Mouse (Mus musculus) embryo, embryonic 11 days (tissue): ENCODE data around the gene Smc4.
A peak's percentile ranks its signal among the peaks of the same experiment; 100 is the strongest.

Experiments
- DNase-seq: peaks from one replicate; pipeline ENCODE4 v3.0.0-alpha.2; 2015

Gene Smc4

DNA sequence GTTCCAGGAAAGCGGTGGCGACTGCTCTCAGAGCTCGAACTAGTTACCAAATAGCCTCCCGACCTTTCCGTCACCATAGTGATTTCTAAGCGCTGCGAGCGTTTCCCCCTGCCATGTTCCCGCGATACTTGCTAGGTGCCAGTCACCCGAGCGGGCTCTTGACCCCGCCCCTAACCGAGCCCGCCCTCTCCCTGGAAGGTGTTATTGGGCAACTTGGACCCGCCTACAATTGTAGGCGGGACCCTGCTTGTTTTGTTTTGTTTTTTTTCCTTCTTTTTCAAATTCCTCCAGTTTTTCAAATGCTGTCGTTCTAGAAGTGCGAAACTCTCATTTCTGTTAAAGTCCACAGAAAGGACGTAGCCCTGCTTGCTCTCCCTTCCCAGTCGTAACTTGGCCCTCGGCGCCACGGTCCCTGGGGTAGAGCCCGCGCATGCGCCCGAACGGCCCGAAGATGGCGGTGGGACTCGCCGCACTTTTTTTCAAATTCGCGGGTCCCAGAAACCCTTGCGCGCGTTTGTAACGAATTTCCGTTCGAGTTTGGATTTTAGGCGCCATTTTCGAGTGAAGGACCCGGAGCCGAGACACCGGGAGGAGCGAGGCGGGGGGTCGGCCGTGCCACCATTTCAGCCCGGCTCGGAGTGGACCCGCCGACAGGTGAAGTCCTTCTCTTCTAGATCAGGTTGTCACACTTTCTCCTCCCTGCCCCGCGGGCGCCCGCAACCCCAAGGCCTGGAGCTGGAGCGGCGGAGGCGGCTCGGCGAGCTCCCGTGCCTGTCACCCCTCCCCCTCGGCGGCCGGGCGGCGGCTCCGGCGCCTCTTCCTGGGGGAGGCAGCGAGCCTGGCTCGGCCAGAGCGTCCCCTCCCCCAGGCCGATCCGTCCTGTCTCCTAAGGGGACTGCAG, at the start of gene Smc4, which contains the start of gene Ift80:
Smc4 (plus strand) TSS at position 302 of the 901 bp plus-strand sequence.
Ift80 (minus strand) TSS at position 134 of the 901 bp plus-strand sequence.
- DNase-seq = peak; percentile 99

DNA sequence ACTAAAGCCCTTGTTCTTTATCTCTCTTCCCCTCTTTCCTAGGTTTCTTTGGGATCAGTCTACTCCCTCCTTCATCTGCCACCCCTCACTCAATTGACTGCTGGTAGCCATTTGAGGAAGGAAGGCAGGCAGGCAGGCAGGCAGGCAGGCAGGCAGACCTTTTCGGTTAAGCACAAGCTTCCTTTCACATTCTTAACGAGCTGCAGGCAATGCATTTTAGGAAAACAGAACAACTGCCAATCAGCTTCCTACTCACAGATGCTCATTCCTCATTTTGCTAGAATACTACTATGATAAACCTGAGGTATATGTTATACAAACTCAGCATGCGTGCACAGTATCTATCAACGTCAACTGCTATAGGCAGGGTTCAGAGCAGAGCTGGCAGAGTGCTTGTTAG, 48.1 kb upstream of the Smc4 start:
- DNase-seq = no peak

DNA sequence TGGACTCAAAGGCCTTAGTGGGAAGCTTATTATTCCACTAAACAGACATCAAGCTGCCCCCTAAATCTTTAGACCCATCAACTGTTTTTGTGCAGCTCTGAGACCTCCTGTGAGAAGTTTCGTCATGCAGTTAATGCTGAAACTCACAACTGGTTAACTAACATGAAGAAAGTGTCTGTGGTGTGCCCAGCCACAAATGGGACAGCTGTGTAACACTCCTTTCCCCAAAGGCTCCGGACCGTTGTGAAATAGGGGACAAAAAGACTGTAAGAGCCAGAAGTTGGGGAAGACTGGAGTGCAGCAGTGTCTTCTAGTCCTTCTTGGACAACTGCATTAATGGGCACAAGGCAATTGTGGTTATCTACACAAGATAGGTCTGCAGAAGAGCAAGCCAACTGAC, 47.1 kb upstream of the Smc4 start:
- no peak for DNase-seq

DNA sequence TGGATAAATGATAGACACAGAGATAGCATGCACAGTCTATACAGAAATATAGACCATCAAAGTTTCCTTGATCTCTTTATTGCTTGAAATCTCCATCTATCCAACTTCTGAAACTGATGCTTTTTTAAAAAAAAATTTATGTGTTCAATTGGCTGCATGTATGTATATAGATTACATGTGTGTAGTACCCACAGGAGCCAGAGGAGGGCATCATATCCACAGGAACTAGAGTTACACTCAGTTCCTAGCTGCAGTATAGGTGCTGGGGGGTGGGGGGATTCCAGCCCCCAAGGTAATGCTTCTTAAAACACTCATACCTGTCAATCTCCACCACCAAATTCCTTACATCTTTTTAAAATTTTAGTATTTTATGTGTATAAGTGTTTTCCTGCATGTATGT, 39.9 kb upstream of the Smc4 start:
- DNase-seq = no peak

DNA sequence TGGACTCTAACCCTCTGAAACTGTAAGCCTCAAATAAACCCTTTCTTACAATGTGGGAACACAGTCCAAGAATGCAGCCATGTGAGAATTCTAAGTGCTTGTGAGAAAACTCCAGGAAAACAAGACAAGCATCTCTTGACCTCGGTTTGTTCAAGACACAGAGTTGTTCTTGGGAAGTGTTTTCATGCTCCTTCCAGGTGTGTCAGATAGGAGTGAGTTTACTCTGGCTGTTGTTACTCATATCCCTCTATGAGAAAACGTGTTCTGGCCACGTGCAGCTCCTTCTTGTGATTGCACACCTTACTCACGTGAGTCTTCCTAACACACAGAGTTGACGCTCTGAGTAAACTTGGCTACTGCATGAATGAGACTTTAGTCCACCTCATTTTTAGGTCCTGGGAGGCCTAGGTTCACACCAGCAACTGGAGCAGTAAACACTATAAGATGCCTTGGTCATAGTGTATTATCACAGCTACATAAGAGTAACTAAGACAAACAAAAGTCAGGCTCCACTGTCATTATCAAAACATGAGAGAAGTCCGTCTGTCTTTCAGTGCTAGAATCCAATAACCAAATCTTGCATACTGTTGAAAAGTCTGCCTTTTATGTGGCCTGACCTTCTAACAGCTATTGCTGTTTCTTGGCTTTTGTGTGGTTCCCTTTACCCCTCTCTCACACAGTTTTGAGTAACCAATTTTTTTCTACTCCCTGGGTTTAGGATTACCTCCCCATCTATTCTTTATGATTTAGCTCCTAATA, 37.8 kb upstream of the Smc4 start:
- no peak for DNase-seq

DNA sequence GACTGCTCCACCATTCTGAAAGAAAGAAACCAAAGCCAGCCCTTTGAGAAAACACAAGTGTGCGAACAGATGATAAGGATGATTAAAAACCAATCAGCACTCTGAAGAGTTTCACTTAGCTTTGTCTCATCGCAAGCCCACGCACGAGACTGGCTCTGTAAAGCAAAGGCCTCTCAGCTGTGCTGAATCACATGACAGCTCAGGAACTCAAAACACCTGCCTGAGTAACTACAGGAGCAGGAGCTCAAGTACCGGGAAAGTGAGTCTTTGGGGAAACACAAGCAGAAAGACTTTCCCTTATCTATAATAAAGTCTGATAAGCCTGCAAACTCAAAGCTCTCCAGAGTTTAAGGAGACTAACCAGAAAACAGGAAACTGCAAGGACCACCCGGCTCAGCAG, 37.1 kb upstream of the Smc4 start:
- DNase-seq = no peak

DNA sequence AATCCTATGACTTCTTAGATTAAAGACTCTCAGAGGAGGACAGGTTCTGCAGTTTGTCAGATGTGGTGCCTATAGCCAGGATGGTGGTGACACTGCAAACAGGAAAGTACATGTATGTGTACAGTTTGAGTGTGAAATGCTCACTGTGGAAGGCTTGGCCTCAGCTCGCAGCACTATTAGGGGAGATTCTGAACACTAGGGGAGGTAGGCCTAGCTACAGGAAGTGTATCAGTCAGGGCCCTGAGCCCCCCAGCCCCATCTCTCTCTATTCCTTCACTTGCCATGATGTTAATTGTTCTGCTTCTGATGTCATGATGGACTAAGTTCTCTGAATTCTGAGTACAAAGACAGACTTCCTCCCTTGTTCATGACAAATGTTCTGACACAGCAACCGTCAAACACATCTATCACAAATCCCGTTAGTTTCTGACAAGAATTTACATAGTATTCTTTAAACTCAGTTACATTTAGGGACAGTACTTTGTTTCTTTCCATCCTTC, 35.4 kb upstream of the Smc4 start:
- no peak for DNase-seq

DNA sequence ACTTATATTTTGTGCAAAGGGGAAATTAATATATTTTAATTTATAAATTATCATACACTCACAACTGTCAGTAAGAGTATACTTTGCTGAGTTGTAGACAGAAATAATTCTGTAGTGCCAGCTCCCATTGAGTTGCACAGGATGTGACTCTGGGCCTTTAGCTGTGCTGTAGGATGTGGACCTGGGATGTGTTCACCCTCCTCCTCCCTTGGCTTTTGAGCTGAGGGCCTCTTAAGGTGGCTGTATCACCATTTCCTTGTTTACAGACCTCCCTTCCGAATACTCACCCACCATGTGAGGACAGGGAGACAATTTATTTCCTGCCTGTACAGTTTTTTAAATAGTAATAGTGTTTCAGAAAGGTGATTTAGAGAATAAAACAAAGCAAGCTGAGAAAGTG, 31.0 kb upstream of the Smc4 start:
- DNase-seq = no peak

DNA sequence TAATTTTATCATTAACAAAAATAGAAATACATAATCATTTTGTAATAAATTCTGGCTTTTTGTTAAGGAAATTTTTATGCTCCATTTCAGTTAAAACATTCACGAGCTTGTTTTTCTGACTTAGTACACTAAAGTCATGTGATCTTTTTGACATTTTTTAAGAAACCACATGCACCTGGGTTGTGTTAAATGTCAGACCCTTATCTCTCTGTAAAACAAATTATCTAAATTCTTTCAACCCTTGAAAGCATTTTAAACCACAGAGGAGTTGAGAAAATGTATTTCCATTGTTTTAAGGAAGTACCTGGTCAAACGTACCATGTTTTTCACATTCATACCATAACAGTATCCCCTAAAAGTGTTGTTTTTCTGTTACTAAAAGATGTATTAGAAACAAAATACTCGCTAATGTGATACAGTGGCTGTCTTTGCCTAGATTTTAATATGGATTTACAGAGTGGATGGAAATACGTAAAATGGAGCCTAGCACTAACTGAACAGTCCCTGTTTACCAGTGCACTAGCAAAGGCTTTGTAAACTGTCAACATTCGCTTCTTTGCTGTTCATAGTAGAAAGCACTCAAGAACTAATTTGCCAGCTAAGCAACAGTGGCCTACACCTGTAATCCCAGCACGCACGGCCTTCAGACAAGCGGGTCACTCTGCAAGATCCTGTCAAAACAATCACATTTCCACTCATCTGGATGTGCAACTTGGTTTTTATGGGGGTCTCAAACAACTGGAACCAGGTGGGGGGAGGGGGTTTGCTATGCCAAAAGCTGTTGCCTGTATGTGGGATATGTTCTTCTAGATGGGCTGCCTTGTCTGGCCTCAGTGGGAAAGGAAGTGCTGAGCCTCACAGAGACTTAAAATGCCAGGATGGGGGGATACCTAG, 29.7 kb upstream of the Smc4 start:
- no peak for DNase-seq

DNA sequence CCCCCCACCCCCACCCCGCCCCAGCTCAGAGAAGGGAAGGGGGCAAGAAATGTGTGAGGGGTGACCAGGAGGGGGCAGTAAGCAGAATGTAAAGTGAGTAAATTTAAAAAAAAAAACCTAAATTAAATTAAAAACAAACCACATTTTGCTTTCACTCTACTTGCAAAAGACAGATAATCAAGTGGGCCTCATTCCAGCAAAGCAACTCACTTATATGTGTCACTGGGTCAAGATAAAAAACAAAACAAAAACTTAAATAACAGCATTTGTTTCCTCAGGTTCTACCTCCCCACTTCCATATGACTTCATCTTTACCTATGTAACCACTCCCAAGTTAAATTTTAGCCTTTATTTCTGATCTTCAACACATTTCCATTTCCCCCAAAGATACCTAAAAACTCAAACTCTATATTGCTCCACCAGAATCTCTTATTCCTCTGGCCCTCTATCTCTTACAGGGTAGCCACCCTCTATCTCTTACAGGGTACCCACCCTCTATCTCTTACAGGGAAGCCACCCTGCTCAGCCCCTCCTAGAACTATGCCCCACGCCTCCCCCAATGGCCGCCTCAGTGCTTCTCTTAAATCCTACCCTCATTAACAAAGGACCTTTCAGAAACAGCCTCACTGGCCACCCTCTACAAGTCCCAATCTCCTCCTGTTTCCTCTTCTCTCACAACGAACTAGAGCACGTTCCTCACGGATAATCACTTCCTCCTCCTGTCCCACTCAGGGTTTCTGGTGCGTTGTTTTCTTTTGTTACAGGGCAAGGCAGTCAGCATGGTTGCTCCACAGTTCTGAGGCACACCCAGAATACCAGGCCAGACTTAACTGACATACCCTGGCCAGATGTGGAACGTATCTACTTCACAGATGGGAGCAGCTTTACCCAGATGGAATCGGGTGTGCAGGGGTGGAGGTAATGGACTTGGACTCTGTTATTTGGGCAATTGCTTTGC, 28.7 kb upstream of the Smc4 start:
- no peak for DNase-seq

DNA sequence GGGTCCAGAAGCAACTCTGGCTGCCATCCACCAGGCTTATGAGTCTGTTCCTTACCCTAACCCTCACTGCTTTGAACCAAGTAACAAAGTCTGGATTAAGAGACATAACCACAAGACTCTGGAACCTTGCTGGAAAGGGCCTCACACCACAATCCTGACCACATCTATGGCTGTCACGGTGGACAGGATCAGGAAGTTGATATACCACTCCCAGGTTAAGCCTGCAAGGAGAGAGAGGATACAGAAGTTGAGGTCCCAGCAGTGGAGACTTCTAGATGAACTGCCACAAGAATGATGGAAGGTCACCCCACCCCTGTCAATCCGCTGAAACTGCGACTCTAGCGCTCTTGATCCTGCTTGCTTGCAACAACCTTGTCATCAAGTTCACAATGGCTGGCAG, 26.8 kb upstream of the Smc4 start:
- no peak for DNase-seq

DNA sequence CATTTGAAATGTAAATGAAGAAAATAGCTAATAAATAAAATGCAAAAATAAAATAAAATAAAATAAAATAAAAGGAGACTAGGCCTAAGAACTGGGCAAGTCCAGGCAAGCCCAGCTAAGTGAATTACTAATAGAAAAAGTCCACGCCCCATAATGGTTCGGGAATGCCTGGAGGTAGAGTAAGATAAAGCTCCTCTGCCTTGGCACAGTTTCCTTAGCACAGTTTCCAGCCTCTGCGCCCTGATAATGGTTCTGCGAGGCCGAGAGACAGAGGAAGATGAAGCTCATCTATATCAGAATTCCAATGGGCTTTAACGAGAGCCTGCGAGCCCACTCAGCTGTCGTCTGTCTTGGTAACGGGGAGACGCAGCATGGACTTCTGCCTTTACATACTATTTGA, 25.4 kb upstream of the Smc4 start:
- no peak for DNase-seq

DNA sequence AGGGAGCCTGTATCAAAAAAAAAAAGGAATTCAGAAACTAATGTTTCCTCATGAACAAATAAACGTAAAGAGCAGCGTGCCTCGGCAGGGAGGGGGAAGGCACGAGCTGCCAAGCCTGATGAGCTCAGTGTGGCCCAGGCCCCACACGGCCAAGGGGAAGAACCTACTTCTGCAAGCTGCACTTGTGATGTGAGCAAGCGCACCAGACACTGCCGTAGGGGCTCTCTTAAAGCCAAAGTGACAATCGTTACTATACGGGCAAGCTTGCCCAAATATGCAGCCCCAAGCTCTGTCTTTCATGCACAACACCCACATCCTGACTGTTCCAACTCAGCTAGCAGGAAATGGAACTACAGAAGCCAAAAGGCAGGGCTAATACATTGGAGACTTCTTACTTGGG, 23.6 kb upstream of the Smc4 start:
- no peak for DNase-seq

DNA sequence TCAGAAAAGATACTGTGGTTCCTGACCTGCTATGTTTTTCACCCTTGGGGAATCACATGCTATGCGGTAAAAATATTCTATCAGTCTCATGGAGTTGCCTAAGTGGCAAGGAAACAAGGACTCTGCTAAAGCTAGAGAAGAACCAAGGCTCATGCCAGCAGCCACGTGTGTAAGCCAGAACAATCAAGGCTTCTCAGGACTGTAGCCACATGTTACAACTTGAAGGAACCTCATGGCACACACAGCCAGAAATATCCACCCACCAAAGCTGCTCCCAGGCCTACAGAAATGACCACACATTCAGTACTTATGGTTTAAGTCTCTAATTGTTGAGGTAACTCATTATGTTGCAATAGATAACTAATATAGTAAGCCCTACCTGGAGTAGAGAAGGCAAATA, 18.0 kb upstream of the Smc4 start:
- no peak for DNase-seq

DNA sequence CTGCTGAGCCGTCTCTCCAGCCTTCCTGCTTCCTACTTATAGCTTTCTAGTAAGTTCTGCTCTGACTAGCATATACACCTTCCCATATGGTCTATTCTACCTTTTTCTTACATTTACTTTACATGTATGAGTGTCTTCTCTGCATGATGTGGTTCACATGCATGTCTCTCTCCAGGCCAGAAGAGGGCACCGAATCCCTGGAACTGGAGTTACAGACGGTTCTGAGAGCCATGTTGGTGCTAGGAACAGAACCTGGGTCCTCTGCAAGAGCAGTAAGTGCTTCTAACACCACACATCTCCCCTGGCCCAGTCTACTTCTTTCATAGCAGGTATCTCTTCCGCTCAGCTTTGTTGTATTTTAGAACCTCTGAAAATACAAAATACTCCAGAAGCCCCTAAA, 1.8 kb upstream of the Smc4 start:
- no peak for DNase-seq

DNA sequence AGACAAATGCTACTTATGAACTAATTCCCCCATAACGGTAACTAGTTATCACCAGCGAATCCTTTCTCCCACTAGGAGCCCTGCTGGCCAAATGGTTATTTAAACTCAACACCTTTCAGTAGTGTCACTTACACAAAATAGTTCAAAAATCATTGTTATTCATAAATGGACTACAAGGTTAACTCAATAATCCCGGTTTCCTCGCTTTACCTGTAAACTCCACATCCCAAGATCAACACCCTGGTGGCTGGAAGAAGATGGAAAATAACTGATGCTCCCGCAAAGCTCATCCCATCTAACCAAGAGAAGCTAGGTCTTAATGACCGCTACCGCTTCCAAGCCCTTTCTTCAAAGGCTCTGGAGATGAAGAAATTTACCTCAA, 492 bp upstream of the Smc4 start:
- DNase-seq = no peak

DNA sequence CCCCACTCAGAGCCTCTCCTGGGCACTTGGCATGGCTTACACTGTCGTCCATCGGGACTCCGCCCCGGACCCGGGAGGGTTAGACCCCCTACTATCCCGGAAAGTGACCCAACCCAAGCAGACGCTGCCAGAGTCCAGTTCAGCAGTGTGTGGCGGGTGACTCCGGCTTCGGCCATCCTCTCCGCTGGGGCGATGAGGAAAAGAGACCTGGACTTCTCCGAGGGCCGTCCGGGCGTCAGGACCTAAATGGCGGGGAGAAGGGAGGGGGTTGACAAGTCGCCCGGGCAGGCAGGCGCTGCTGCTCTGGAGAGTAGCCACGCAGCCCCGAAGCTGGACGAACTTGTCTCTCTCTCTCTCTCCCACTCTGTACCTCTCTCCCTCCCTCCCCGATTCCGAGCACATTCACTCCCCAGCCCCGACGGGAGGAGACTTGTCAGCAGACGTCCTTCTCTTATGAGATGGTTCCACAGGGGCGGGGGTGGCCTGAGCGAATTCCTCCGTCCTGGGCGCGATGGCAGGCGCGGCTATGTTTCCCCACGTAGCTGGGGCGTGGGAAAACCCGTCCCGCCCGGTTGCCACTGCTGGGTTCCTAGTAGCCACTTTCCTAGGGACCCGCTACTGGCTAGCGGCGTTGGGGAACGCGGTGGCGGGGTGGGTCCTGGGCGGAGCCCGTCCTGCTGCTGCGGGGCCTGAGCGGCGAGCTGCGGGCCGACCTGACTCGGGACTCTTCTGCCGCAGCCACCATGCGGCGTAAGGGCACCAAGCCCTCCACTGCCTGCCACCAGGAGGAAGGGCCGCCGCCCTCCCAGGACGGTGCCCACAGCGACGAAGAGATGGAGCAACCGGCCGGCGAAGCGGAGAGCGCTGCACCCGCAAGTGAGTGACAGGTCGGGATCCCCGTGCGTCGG, 1.1 kb downstream of the Smc4 start:
- peak; percentile 77 for DNase-seq

DNA sequence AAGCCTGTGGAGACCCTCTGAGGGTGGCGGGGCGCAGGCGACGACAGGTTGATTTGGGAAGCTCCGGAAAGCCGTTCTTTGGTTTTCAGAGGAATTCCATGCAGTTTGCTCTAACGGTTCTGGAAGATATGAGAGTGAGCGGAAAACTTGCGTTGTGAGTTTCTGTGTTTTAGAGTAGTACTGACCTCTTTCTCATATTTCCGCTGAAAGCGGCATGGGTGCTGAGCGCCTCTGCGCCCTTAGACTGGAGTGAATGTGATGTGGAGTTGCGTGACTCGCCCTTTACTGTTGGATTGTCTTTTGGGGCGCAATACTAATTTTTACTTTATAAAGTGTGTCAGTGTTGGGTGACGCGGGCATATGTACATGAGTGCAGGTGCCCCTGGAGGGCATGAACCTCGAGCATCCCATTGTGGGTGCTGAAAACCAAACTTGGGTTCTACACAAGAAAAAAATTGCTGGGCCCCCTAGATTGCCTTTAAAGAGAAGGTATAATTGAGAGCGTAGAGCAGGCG, 1.8 kb downstream of the Smc4 start:
- peak; percentile 5 for DNase-seq

DNA sequence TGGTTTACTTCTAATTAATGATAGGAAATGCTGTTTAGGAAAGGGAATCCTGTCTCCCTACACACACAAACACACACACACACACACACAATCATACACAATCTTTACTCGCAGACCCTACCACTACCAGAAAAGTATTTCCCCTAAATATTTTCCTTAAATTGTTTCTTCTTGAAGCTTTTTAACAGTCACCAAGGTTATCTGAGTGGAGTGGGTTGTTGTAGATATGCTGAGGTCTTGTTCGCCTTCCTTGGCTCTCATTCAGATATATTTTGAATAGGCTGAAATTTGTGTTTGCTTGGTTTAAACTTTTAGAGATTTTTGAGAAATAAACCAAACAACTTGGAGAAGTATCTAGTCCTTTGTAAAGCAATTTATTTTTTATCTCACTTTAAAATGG, 4.3 kb downstream of the Smc4 start:
- DNase-seq = no peak

DNA sequence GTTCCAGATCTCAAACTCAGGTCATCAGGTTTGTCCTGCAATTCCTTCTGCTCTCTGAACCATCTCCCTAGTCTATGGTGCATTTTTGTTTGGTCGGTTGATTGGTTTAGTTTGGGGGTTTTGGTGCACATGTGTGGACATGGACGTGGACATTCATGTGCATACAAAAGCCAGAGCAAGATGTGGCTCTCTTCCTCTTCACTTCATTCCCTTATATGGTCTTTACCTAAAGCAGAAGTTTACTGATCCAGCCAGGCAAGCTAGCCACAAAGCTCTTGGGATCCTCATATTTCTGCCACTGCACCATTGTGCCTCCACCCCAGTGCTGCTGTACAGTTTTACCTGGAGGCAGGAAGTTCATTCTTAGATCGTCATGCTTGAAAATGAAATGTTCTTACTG, 12.6 kb downstream of the Smc4 start:
- DNase-seq = no peak
